Mouse (Mus musculus): Measurements from ENCODE around the gene Nav2. TPM values are rescaled to one million over a fixed set of nuclear protein-coding genes. Genes with fewer than 3 reads are reported as not detected.

The Nav2 gene
- polyA plus RNA-seq, 1 experiment from 2014 or later: 5.8 TPM

- peaks cover 34% of the 10 kb centered on the region for H3K36me3 ChIP-seq (ENCODE audit: control insufficient read depth, insufficient read depth)
Measured at GRCm38 (mm10) chr7:49476666-49477065, 568.1 kb downstream of the Nav2 start.

GRCm38 (mm10) chr7:49477076-49477975 is 568.8 kb downstream of the Nav2 start:
- 43% methylated on average over 9 of the region's 9 CpGs for WGBS
- Histone ChIP-seq H3K9ac (ENCODE audit: low read depth, low read length) (peak overlapping the region; percentile 22; the same call in 1 of the 2 replicates), H3K27me3 (replicated peaks; ENCODE audit: control insufficient read depth, insufficient read depth, low read length) (no peaks in the 10 kb centered on the region), H3K4me3 (ENCODE audit: low read depth, low read length) (no peak overlapping the region), H3K36me3 (ENCODE audit: control insufficient read depth, insufficient read depth) (peaks cover 31% of the 10 kb centered on the region), H3K4me1 (replicated peaks; ENCODE audit: control insufficient read depth, insufficient read depth, low read length) (no peaks in the 10 kb centered on the region), H3K27ac (ENCODE audit: low read depth, low read length) (0 out of 2 replicates have a peak overlapping the region, but pooled peaks have one; percentile 2), H3K4me2 (replicated peaks; ENCODE audit: low read depth) (no peak overlapping the region), H3K9me3 (ENCODE audit: control insufficient read depth) (no peaks in the 10 kb centered on the region)
- ATAC-seq: no peak
- TF ChIP-seq CTCF (IDR thresholded peaks at IDR 0.05; ENCODE audit: low read depth): no peak

More at GRCm38 (mm10) chr7:49476666-49477065, 568.1 kb downstream of the Nav2 start:
- Histone ChIP-seq H3K9ac (ENCODE audit: low read depth, low read length) (no peak overlapping the region), H3K27ac (ENCODE audit: low read depth, low read length) (0 out of 2 replicates have a peak overlapping the region, but pooled peaks have one; percentile 2), H3K4me3 (ENCODE audit: low read depth, low read length) (no peak overlapping the region), H3K9me3 (ENCODE audit: control insufficient read depth) (no peaks in the 10 kb centered on the region), H3K4me1 (replicated peaks; ENCODE audit: control insufficient read depth, insufficient read depth, low read length) (no peaks in the 10 kb centered on the region), H3K4me2 (replicated peaks; ENCODE audit: low read depth) (no peak overlapping the region), H3K27me3 (replicated peaks; ENCODE audit: control insufficient read depth, insufficient read depth, low read length) (no peaks in the 10 kb centered on the region)
- 54% methylated on average over 5 of the region's 5 CpGs for WGBS
- ATAC-seq: no peak
- TF ChIP-seq CTCF (IDR thresholded peaks at IDR 0.05; ENCODE audit: low read depth): peak; percentile 67

- TF ChIP-seq CTCF (IDR thresholded peaks at IDR 0.05; ENCODE audit: low read depth): no peak
- H3K27ac ChIP-seq (ENCODE audit: low read depth, low read length): no peak overlapping the region
- no peak overlapping the region for H3K4me3 ChIP-seq (ENCODE audit: low read depth, low read length)
- no peak overlapping the region for H3K4me2 ChIP-seq (replicated peaks; ENCODE audit: low read depth)
- no peaks in the 10 kb centered on the region for H3K9me3 ChIP-seq (ENCODE audit: control insufficient read depth)
- H3K9ac ChIP-seq (ENCODE audit: low read depth, low read length): peak overlapping the region; percentile 22; the same call in 1 of the 2 replicates
- no peaks in the 10 kb centered on the region for H3K4me1 ChIP-seq (replicated peaks; ENCODE audit: control insufficient read depth, insufficient read depth, low read length)
- no peak for ATAC-seq
- 24% methylated on average over 7 of the region's 7 CpGs for WGBS
- H3K27me3 ChIP-seq (replicated peaks; ENCODE audit: control insufficient read depth, insufficient read depth, low read length): no peaks in the 10 kb centered on the region
- peaks cover 30% of the 10 kb centered on the region for H3K36me3 ChIP-seq (ENCODE audit: control insufficient read depth, insufficient read depth)
Measured at GRCm38 (mm10) chr7:49477976-49478349, 569.4 kb downstream of the Nav2 start.

- H3K9ac ChIP-seq (ENCODE audit: low read depth, low read length): no peak overlapping the region
- H3K4me1 ChIP-seq (replicated peaks; ENCODE audit: control insufficient read depth, insufficient read depth, low read length): no peaks in the 10 kb centered on the region
- no peak overlapping the region for H3K27ac ChIP-seq (ENCODE audit: low read depth, low read length)
- no peak overlapping the region for H3K4me3 ChIP-seq (ENCODE audit: low read depth, low read length)
- H3K36me3 ChIP-seq (ENCODE audit: control insufficient read depth, insufficient read depth): peaks cover 27% of the 10 kb centered on the region
- H3K27me3 ChIP-seq (replicated peaks; ENCODE audit: control insufficient read depth, insufficient read depth, low read length): no peaks in the 10 kb centered on the region
- no peak for TF ChIP-seq CTCF (IDR thresholded peaks at IDR 0.05; ENCODE audit: low read depth)
- no peak overlapping the region for H3K4me2 ChIP-seq (replicated peaks; ENCODE audit: low read depth)
- WGBS: 88% methylated on average over 4 of the region's 4 CpGs
- no peak for ATAC-seq
- H3K9me3 ChIP-seq (ENCODE audit: control insufficient read depth): no peaks in the 10 kb centered on the region
Measured at GRCm38 (mm10) chr7:49478886-49479285, 570.4 kb downstream of the Nav2 start.

GRCm38 (mm10) chr7:49480962-49481361 is 572.4 kb downstream of the Nav2 start:
- Histone ChIP-seq H3K27me3 (replicated peaks; ENCODE audit: control insufficient read depth, insufficient read depth, low read length) (no peaks in the 10 kb centered on the region), H3K36me3 (ENCODE audit: control insufficient read depth, insufficient read depth) (peaks cover 21% of the 10 kb centered on the region; the same call in 1 of the 2 replicates), H3K4me3 (ENCODE audit: low read depth, low read length) (no peak overlapping the region), H3K4me2 (replicated peaks; ENCODE audit: low read depth) (no peak overlapping the region), H3K9ac (ENCODE audit: low read depth, low read length) (no peak overlapping the region), H3K9me3 (ENCODE audit: control insufficient read depth) (no peaks in the 10 kb centered on the region), H3K4me1 (replicated peaks; ENCODE audit: control insufficient read depth, insufficient read depth, low read length) (no peaks in the 10 kb centered on the region), H3K27ac (ENCODE audit: low read depth, low read length) (no peak overlapping the region)
- ATAC-seq: no peak
- no peak for TF ChIP-seq CTCF (IDR thresholded peaks at IDR 0.05; ENCODE audit: low read depth)
- WGBS: 80% methylated on average over 8 of the region's 8 CpGs

GRCm38 (mm10) chr7:49484036-49484744 is 575.7 kb downstream of the Nav2 start:
- Histone ChIP-seq H3K36me3 (ENCODE audit: control insufficient read depth, insufficient read depth) (peaks cover 17% of the 10 kb centered on the region; the same call in 1 of the 2 replicates), H3K4me2 (replicated peaks; ENCODE audit: low read depth) (no peak overlapping the region), H3K4me3 (ENCODE audit: low read depth, low read length) (no peak overlapping the region), H3K27ac (ENCODE audit: low read depth, low read length) (no peak overlapping the region), H3K27me3 (replicated peaks; ENCODE audit: control insufficient read depth, insufficient read depth, low read length) (no peaks in the 10 kb centered on the region), H3K9ac (ENCODE audit: low read depth, low read length) (no peak overlapping the region), H3K9me3 (ENCODE audit: control insufficient read depth) (no peaks in the 10 kb centered on the region), H3K4me1 (replicated peaks; ENCODE audit: control insufficient read depth, insufficient read depth, low read length) (no peaks in the 10 kb centered on the region)
- TF ChIP-seq CTCF (IDR thresholded peaks at IDR 0.05; ENCODE audit: low read depth): peak; percentile 27; the same call in 1 of the 2 replicates
- ATAC-seq: no peak
- 50% methylated on average over 11 of the region's 11 CpGs for WGBS

All from intestine, postnatal 0 days (tissue).